Mouse (Mus musculus): ENCODE results near the gene Rtn2. TPM values are rescaled to one million over a fixed set of nuclear protein-coding genes. Genes with fewer than 3 reads are reported as not detected.

Rtn2 gene
- not detected for polyA plus RNA-seq (2017; shearing (Covaris generic))

DNA sequence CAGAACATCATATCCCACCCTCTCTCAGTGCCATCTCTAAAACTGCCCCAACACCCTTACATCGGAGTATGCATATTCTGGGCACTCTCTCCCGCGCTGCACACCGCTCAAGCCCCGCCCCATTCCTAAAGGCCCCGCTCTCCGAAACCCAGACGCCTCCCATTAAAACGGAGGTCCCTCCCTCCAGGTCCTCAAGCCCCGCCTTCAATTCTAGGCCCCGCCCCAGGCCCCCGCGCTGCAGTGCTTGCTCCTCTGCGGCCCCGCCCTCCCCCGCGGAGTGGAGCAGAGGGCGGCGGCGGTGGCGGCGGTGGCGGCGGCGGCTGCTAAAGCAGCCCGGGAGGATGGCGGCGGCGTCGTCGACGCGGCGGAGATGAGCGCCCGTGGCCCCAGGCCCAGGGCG, at the start of gene Rtn2:
Rtn2 (plus strand) TSS at position 240 of the 400 bp plus-strand sequence.
- ATAC-seq = peak; percentile 65

DNA sequence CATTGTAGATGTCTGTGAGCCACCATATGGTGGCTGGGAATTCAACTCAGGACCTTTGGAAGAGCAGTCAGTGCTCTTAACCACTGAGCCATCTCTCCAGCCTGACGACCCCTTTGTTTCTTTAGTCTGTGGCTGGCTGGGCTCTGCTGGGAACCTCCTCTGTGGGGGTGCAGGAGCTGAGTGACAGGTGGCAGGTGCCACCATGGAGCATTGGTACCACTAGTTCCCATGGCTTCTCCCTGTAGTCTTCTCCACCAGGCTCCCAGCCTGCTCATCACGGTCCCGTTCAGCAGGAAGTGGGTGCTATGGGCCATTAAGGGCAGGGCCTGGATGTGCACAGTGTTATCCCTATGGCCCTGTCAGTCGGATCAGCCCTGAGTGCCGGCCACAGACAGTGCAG, 47.8 kb upstream of the Rtn2 start:
- ATAC-seq = no peak

DNA sequence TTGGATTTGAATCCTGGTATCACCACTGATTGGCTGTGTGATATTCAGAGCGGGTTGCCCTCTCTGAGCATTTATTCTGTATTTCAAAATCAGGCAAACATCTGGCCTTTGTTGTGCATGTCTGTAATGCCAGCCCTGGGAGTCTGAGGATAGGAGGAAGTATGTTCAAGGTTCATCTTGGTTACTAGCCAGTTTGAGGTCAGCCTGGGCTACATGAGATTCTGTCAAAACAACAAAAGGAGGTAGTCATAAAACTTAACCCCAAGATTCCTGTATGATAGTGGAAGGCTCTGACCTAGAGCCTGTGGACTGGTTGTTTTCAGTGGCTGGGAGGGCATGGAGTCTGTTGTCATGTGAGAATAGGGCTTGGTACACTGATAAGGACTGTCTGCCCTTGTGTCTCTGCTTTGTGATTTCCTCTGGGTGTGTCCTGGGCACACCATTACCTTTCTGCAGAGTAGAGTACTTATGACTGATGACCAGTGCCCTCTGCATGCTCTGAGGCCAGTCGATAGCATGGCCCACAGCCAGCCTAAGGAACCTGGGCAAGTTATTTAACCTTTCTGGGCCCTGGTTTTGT, 47.2 kb upstream of the Rtn2 start:
- no peak for ATAC-seq

DNA sequence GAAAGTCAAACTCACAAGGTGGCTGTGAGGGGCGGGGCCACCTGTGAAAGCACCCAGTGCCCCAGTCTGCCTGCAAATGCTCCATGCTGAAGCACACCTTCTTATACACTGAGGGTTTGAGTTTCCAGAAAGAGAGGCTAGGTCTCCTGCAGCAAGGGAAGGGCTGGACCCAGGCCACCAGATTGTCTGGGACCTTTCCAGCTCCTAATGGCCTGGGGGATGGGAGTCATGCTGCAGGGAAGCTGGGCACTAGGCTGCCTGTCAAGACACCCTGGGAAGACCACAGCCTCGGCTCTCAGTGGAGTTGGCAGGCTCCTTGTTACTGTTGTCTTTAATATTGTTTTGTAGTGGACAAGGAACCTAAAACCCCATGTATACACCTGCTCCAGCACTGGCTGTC, 46.0 kb upstream of the Rtn2 start:
- no peak for ATAC-seq

DNA sequence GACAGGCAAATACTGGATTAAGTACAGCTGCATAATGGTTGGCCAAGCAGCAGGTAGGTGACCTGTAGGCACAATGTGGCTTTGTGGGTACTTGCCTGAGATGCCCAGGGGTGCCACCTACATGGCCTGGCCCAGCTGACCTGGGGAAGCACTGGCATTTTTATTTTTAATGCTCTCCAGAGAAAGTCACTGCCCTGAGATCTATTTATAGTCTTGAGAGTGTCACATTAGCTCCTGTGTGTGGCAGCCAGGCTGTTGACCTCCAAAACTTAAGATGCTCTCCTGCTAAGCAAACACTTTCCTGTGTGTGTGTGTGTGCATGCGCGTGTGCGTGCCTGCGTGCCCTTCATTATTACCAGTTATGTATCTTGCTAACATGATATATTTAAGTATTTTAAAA, 44.1 kb upstream of the Rtn2 start:
- no peak for ATAC-seq

DNA sequence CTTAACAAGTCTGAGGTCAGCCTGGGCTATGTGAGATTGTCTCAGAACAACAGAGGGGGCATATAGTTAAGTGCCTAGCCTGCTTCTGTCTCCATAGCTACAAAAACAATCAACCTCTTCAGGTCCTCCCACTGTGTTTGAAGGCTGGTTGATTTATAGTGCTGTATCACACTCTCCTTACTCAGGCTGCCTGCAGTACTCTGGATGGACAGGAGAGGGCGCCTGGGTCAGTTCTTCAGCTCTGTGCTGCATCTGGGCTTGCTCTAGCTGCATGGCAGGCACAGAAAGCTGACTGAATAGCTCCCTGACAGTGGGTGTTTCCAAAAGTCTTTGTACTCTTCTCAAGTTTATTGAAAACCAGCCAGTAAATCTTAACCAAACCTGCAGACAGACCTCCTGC, 43.0 kb upstream of the Rtn2 start:
- ATAC-seq = peak; percentile 98

DNA sequence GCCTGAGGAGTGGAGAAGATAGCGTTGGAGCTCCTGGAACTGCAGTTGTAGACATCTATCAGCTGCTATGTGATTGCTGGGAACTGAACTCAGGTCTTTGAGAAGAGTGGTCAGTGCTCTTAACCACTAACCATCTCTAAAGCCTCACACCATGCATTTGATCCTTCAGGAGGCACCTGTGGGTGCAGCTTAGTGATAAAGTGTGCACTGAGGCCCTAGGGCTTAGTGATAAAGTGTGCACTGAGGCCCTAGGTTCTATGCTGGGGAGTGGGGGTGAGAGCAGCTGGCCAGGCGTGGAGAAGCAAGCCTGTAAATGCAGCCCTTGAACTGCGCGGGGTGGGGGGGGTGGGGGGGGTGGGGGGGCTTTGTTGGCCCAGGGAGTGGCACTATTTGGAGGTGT, 42.4 kb upstream of the Rtn2 start:
- no peak for ATAC-seq

DNA sequence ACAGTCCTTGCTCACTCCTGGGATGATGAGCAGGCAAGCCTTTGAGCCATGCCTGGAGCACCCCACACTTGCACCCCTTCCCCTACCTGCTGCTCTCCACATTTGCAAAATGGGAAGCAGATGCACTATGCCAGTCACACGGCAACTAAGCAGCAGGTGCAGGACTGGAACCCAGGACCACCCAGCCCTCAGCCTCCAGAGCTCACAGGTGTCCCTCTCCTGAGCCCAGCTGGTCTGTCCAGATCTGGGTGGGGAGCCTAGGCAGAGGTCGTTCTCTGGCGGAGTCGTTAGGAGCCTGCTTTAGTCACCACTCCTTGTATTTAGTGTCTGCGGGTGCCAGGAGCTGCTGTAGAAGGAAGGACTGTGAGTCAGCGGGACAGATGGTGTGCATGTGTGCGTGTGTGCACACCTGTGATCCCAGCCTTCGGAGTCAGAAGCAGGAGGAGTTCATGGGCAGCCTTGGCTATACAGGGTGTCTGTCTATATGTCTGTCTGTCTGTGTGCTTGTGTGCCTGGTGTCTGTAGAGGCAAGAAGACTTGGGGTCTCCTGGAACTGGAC, 41.4 kb upstream of the Rtn2 start:
- no peak for ATAC-seq

DNA sequence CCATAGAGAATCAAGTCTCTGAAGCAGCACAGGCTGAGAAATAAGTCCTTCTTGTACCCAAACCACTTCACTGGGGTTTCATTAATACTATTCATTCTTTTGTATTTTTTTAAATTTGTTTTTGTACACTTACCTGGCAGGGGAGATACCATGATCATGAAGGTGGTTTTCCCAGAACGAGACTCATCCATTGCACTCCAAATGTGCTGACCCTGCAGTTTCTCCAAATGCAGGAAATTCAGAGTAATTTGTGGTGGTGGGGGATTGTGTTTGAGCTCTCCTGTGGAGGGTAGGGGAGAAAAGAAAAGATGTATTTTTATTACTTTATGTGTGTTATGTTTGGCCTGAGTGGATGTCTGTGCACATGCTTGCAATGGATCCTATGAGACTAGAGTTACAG, 40.4 kb upstream of the Rtn2 start:
- no peak for ATAC-seq

DNA sequence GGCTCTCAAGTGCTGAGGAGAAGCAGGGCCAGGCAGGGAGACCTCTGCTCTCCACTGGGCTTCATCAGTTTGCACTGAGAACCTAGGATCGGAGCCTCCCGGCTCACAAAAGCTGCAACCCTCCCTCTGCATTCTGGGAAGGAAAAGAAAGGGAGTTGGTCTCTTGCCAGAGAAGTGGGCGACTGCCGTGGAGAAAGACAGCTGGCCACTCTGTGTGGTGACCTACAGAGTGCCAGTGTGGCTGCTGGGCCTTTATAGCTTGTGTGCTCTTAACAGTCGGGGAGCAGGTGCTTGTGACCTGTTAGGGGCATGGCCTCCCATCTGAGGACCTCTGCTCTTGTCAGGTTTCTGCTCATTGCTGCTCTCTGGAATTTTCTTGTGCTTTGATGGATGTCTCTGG, 38.6 kb upstream of the Rtn2 start:
- ATAC-seq = no peak

DNA sequence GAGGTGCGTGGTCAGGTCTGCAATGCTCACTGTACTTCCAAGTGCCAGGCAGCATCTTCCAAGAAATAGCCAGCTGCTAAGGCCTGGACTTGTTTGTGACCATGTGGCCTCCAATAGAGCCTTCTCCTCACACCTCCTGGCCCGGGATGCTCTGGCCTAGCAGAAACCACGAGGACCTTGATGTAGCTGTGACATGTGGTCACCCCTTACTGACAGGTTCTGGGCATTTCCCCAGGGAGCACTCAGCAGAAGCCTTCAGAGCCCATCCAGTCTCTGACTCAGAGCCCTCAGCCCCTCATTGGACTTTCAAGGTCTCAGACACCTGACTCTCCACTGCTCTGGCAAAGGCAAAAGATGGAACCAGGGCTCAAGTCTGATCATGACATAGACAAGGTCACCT, 37.3 kb upstream of the Rtn2 start:
- no peak for ATAC-seq

DNA sequence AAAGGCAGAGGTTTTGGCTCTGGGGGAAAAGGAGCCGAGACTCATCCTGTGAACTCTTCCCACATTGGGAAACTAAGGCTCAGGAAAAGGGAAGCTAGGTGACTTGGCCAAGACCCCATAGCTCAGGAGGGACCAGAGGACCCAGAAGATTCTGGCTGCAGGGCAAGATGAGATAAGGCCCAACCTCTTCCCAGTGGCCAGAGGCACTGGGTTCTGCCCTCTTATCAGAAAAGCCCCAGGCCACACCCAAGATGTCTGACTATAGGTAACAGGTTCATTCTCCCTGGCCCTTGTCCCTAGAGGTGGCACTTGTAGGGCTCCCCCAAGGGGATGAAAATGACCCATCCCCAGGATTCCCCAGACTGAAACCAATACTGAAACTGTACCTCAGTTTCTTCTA, 35.6 kb upstream of the Rtn2 start:
- ATAC-seq = no peak

DNA sequence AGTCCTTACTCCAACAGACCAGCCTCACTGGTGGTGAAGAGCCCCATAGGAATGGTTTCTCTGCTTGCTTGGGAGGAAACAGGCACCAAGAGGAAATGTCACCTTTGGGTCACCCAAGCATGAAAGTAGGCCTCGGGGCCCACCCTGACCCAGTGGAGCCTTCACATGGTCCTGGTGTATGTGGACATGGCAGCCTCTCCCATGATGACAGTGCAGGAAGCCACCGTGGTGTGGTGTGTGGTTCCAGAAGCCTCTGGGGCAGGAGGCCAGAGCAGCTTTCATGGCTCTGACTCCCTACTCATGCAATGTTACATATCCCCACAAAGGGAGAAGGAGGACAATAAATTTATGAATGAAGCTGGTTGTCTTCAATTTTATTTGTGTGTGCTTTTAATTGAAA, 34.9 kb upstream of the Rtn2 start:
- no peak for ATAC-seq

DNA sequence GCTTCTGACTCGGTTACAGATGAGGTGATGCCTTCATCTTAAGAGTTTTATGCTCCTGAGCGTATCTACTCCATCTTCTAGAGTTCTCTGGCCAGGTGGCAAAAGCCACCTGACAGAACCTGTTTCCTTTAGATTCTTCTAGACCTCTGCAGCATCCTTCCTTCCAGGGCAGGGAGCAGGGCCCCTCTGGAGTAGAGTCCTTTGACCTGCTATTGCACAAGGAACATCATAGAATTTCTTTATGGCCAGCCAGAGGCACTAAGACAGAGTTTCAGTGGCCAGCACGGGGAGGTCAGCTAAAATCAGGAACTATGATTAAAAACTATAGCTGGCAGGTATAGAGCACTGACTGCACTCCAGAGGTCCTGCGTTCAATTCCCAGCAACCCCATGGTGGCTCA, 30.3 kb upstream of the Rtn2 start:
- no peak for ATAC-seq

DNA sequence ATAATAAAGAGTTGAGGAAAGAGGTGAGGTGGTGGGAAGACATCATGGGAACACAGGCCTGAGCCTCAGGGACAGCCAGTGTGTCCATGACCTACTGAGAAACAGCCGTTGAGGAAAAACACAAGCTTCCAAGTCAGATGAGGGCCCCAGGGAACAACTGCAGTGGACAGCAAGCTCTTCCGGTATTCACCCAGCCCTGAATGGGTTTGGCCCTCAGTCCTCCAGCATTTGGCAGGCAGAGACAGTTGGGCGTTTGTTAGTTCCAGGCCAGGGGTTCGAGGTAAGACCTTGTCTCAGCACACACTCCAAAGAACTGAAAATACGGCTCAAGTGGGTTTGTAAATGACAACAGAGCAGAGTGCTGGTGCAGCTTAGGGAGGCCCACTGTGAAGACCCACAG, 29.0 kb upstream of the Rtn2 start:
- ATAC-seq = no peak

DNA sequence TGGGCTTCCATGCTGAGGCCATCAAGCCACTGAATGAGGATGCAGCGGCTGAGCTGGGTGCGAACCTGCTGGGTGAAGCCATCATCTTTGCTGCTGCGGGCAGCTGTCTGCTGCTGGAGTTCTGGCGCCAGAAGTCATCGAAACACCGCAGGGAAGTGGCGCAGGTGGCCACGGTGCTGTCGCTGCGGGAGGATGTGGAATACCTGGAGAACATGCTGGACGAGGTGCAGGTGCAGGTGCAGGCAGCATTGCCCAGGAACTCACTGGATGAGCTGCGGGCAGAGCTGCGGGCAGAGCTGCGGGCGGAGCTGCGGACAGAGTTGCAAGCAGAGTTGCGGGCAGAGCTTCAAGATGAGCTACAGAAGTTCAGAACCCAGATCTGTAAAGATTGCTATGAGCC, 27.0 kb upstream of the Rtn2 start:
- ATAC-seq = no peak

DNA sequence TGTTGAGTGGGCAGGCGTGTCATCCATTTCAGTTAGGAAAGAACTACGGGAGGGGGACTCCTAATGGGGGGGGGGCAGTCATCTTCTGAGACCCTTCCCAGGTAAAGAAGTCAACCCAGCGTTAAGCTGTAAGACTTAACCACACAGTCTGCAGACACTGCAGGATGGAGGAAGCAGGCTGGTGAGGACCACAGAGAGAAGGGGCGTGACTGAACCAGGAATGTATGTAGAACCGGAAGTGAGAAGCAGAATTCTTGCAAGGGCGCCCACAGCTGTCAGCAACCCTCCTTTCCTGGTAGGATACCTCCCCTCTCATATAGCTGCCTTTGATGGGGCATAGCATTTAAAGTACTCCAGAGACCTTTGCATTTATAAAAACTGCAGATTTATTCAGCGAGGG, 25.9 kb upstream of the Rtn2 start:
- ATAC-seq = peak; percentile 79

DNA sequence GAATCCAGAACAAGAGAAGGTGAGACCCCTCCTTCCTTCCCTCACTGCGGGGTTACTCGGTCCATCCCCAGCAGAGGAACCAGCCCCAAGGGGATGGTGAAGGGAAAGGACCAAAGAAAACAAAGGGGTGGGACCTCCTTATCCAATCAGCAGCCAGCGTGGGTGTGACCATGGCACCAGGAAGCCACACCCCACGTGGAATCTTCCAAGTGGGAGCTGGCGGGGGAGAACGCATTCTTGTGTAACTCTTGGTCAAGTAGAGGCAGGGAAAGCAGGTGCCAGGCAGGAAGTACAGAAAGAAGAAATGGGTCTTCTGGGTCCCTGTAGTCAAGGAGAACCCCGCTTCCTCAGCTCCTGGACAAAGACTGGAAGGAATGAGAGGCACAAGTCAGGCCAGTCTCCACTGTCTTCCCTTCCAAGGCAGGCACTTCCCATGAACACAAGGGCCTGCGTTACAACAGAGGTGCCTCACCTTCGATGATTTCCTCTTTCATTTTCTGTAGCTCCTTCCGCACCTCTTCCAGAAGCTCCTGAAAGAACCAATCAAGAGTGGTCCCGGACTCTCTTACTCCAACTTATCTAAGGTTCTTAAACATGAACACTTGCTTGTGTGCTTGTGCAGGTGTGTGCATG, 24.9 kb upstream of the Rtn2 start:
- ATAC-seq = no peak

DNA sequence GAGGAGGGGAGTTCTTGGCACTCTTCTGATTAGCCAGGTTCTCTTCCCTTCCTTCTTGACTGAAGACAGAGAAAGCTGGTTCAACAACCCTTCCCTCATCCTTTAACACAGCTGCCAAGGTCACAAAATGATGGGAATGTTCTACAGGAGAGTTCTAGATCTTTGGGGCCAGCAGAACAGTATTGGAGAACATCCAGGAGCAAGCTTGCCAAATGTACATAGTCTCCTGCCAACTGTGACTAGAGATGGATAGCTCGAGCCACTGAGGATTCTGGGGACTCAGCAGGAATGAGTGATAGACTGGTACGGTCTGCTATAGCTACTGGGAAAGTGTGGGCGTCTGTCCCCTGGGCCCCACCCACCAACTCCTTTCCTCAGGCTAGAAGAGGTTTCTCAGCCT, 24.1 kb upstream of the Rtn2 start:
- no peak for ATAC-seq

DNA sequence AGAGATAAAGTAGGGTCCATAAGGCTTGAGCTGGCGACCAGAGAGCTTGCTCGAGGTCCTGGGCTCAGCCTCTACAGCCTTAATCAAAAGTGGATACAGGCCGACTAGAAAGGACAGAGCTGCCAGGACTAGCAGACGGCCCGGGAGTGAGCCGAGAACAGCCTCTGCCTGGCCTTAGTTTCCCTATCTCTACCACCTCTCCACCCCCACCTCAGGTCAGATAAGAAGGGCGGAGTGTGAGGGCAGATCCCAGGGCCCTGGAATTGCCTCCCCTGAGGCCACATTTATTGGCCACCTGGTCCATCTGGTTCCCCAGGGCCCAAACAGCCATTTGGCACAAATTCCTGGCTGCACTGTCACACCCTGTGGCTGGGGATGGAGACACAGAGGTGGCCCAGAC, 17.3 kb upstream of the Rtn2 start:
- no peak for ATAC-seq

DNA sequence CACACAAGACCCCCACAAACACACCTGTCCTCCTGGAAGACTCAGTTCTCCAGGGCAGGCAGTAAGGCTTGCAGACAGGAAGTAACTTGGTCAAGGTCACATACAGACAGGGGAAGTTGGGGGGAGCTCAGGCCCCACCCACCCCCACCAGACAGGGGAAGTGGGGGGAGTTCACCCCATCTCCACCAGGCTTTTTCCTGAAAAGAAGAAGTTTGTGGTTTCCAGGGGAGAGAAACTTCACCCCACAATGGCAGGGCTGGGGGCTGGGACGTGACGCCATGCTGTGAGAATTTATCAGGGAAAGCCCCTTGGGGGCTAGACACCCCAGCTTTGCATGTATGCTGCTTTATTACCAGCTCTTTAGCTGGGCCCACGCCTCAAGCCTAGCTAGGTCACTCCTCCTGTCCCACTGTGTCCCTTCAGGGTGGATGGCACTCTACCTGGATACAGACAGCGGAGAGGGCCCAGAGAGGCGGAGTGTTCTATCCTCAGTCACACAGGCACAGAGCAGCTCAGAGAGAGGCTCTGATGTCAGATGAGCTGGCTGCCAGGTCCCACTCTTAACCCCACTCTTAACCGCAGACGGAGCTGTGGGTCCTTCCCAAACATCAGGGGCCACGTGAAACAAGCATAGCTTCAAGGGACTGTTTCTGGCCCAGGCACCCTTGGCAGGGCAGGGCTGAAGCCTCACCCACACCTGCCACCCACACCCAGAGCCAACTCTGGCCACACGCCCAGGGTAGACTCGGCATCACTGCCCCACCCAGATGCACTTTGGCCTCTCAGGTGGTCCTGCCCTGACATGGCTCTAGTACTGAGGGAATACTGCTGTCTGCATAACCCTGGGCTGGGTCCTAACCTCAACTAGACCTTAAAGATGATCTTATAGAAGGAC, 16.2 kb upstream of the Rtn2 start:
- peak; percentile 69 for ATAC-seq

DNA sequence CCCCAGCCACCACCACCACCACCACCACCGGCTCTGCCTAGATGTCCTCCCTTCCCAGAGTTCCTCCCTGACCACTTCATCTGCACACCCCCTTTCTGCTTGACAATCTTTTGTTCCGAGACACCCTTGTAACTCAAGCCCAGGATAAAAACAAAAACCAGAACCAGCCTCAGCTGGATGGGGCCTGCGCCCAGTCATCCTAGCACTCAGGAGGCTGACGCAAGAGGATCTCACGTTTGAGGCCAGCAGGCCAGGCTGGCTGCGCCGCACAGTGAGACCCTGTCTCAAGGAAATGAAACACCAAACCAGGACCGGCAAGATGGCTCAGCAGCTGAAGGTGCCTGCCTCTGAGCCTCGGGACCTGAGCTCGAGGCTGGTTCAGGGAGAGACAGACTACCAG, 15.4 kb upstream of the Rtn2 start:
- no peak for ATAC-seq

DNA sequence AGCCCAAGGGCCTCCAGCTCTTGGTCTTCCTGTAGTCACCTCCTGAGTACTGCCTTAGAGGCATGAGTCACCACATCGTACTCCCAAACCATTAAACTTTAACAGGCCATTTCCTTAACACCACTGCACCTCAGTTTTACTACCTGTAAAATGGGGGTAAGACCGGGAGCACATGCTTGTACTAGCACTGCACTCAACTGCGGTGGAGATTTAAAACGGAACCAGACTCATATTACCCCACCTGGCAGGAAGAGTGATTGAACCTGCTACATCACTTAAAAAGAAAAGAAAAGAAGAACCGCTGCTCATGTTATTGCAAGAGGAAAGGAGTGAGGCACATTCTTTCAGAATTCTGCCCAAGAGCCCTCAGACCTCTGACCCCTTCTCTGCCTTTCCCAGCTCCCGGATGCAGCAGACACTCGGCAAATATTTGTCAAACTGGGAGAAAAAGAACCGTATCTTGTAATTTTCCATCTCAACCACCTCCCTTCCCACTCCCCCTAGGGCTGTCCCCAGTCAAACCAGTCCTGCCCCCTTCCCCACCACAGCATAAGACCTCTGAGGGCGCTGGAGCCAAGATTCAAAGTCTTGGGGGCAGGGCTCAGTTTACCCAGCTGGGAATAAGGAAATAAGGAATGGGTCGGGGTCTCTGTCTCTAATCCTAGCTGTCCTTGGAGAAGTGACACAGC, 13.3 kb upstream of the Rtn2 start:
- ATAC-seq = peak; percentile 6
